Mouse (Mus musculus) cortical plate, adult 2 months (tissue): ENCODE measurements at regions not wholly inside any gene's neighbourhood (a gene's known extent, or its start where the extent isn't known, plus 50 kb on each side); places are given as distances from the start of the nearest gene placed in this dataset.

Source experiments
- CTCF ChIP-seq: fragments of 200-500 bp; IDR thresholded peaks from 2 replicates; pipeline ENCODE4 v1.5.1; 2011; ENCODE audit warnings: mild to moderate bottlenecking, control low read depth, low read length; ENCODE audit not compliant: insufficient read depth; ENCODE audit errors: extremely low read depth
- POLR2A ChIP-seq: fragments of 200-500 bp; IDR thresholded peaks from 2 replicates; pipeline ENCODE4 v1.6.1; 2011; ENCODE audit warnings: mild to moderate bottlenecking, low read length, control low read depth; ENCODE audit not compliant: insufficient read depth; ENCODE audit errors: extremely low read depth

DNA sequence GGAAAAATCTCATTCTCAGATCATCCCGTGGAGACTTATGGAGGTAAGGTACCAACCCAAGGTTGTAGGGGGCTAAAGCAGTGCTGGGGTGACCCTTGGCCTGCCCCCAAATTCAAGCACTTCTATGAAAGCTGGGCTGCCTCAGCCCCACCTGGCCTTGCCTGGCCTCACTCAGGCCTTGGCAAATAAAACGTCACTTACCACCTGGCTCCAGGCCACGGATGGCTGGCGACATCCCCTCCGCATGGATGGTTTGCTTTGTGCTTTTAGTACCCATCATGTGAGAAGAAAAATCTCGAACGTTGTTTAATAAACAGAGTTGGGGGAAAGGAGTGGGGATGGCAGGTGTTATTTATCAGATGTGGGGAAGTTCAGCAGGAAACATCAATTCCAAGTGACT lies 104.7 kb upstream of the 1700012A03Rik start:
- no peak for TF ChIP-seq CTCF
- TF ChIP-seq POLR2A: no peak
